Mouse (Mus musculus) activated CD4-positive, CD25-positive, alpha-beta regulatory T cell, adult 9 weeks (primary cell): ENCODE data around the gene Pgm1. TPM values are rescaled to one million over a fixed set of nuclear protein-coding genes. Genes with fewer than 3 reads are reported as not detected.

Experiments used
- polyA plus RNA-seq: library from polyadenylated mRNA; unstranded; fragments of 100-300 nt; shearing (Covaris generic); gene quantifications from one replicate; pipeline ENCODE4 v1.2.1, GENCODE M21; 2017

Gene Pgm1
- polyA plus RNA-seq, result 48.5 TPM

GRCm38 (mm10) chr4:99929149-99929612 lies at the start of gene Pgm1:
Pgm1 (plus strand) TSS chr4:99929414.

GRCm38 (mm10) chr4:99929613-99930517 lies 651 bp downstream of the Pgm1 start, which contains the start of gene Itgb3bp:
Itgb3bp (minus strand) TSS chr4:99929813.

Other genes with a start within 250 kb of the Pgm1 start
- gene Alg6, start 213.8 kb upstream of the Pgm1 start, polyA plus RNA-seq, result 8.7 TPM
- 5.4 TPM for gene Efcab7, start 100.2 kb upstream of the Pgm1 start, polyA plus RNA-seq
- 35.3 TPM for gene Itgb3bp, start 399 bp downstream of the Pgm1 start, polyA plus RNA-seq
- not detected for gene Ror1, start 166.4 kb downstream of the Pgm1 start, polyA plus RNA-seq